Mouse (Mus musculus) intestine, postnatal 0 days (tissue): ENCODE measurements around the gene Gpr68. TPM values are rescaled to one million over a fixed set of nuclear protein-coding genes. Genes with fewer than 3 reads are reported as not detected.

Experiments
- ATAC-seq: fragments of 200-750 bp; cut with Nextera tagmentation; 2 replicates; pipeline ENCODE4 v1.8.0; 2017; ENCODE audit warnings: mild to moderate bottlenecking, moderate TSS enrichment, moderate library complexity
- H3K27ac ChIP-seq: fragments of 300-500 bp; sonication (generic); 2 replicates; pipeline ENCODE4 v1.5.1; 2014; ENCODE audit warnings: mild to moderate bottlenecking, low read depth, low read length, moderate library complexity
- H3K27me3 ChIP-seq: fragments of 300-500 bp; sonication (generic); replicated peaks from 2 replicates; pipeline ENCODE4 v1.6.1; 2014; ENCODE audit warnings: low read length, mixed read lengths; ENCODE audit not compliant: control insufficient read depth, insufficient read depth
- H3K36me3 ChIP-seq: fragments of 300-500 bp; sonication (generic); 2 replicates; pipeline ENCODE4 v1.6.1; 2014; ENCODE audit warnings: mild to moderate bottlenecking, moderate library complexity; ENCODE audit not compliant: control insufficient read depth, insufficient read depth
- H3K4me1 ChIP-seq: fragments of 300-500 bp; sonication (generic); replicated peaks from 2 replicates; pipeline ENCODE4 v1.6.1; 2014; ENCODE audit warnings: antibody characterized with exemption, low read length, mixed read lengths; ENCODE audit not compliant: control insufficient read depth, insufficient read depth
- H3K4me2 ChIP-seq: fragments of 300-500 bp; sonication (generic); replicated peaks from 2 replicates; pipeline ENCODE4 v1.6.1; 2014; ENCODE audit warnings: low read depth, mild to moderate bottlenecking, moderate library complexity
- H3K4me3 ChIP-seq: fragments of 300-500 bp; sonication (generic); 2 replicates; pipeline ENCODE4 v1.5.1; 2014; ENCODE audit warnings: low read depth, low read length
- H3K9ac ChIP-seq: fragments of 300-500 bp; sonication (generic); 2 replicates; pipeline ENCODE4 v1.6.1; 2014; ENCODE audit warnings: mild to moderate bottlenecking, low read depth, low read length
- H3K9me3 ChIP-seq: fragments of 300-500 bp; sonication (generic); 2 replicates; pipeline ENCODE4 v1.6.1; 2016; ENCODE audit warnings: mixed run types; ENCODE audit not compliant: control insufficient read depth
- CTCF ChIP-seq: sonication (generic); IDR thresholded peaks from 2 replicates; pipeline ENCODE4 v1.5.1; 2016; ENCODE audit warnings: low read depth, mild to moderate bottlenecking, control low read depth, antibody characterized with exemption, moderate library complexity
- WGBS: fragments of 180-500 bp; shearing (Covaris S2); extraction: QIAGEN DNeasy Blood & Tissue Kit; methylation state at CpG from one replicate; pipeline ENCODE4 v1.1.7; 2014; 5-methylcytosine and 5-hydroxymethylcytosine counted together
- polyA plus RNA-seq: library from polyadenylated mRNA; unstranded; fragments of >200 nt; fragmentation: Nextera tagmentation; extraction: Ambion mirVana; gene quantifications from 2 replicates; pipeline ENCODE4 v1.2.1, GENCODE M21; 2015

Gpr68 gene
- polyA plus RNA-seq, 1 experiment from 2014 or later, result 0.31 TPM

DNA sequence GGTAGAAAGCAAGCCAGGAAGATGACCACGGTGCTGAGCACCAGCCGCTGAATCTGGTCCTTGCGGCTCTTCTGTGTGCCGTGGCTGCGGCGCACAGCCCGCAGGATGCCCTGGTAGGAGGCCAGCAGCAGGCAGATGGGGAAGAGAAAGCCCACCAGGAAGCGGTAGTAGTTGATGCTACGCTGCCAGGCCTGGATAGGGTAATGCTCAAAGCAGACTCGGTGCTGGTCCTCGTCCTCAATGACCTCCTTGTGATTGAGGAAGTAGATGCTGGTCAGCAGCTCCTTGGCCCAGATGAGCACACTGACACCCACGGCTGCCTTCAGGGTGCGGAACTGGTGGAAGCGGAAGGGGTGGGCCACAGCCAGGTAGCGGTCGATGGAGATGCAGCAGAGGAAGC is 29.4 kb downstream of the Gpr68 start:
- no peak for ATAC-seq
- no peaks in the 10 kb centered on the region for H3K9me3 ChIP-seq
- H3K4me1 ChIP-seq, result no peaks in the 10 kb centered on the region
- no peak overlapping the region for H3K27ac ChIP-seq
- TF ChIP-seq CTCF, result no peak
- H3K36me3 ChIP-seq, result no peaks in the 10 kb centered on the region
- H3K27me3 ChIP-seq, result no peaks in the 10 kb centered on the region
- WGBS, result 88% methylated on average over 16 of the region's 16 CpGs
- H3K4me3 ChIP-seq, result no peak overlapping the region
- no peak overlapping the region for H3K9ac ChIP-seq
- H3K4me2 ChIP-seq, result no peak overlapping the region

DNA sequence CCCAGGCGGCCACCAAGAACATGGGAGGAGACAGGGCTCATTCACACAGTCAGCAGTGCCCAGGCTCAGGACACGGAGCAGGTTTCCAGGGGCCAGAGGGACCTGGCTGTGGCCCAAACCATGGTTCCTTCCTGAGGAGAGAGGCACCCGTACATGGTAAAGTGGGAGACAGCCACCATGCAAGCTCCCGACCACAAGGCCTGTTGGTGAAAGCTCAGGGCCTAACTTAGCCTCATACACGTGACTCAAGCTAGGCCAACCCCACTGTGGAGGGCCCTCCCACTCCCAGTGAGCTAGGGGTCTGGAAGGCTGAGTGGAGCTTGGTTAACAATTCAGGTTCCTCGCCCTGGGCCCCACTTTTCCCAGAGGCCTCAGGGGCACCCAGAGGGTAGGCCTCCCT is 30.1 kb downstream of the Gpr68 start:
- 76% methylated on average over 6 of the region's 6 CpGs for WGBS
- Histone ChIP-seq H3K4me2 (no peak overlapping the region), H3K9ac (no peak overlapping the region), H3K9me3 (no peaks in the 10 kb centered on the region), H3K4me1 (no peaks in the 10 kb centered on the region), H3K27me3 (no peaks in the 10 kb centered on the region), H3K36me3 (no peaks in the 10 kb centered on the region), H3K4me3 (no peak overlapping the region), H3K27ac (no peak overlapping the region)
- TF ChIP-seq CTCF, result no peak
- ATAC-seq, result no peak

- Histone ChIP-seq H3K9me3 (no peaks in the 10 kb centered on the region), H3K36me3 (no peaks in the 10 kb centered on the region), H3K4me2 (no peak overlapping the region), H3K9ac (no peak overlapping the region), H3K27me3 (no peaks in the 10 kb centered on the region), H3K4me3 (no peak overlapping the region), H3K27ac (no peak overlapping the region), H3K4me1 (no peaks in the 10 kb centered on the region)
- TF ChIP-seq CTCF, result no peak
- 75% methylated on average over 4 of the region's 6 CpGs for WGBS
- ATAC-seq, result no peak
These were observed 32.0 kb downstream of the Gpr68 start for GRCm38 (mm10) chr12:100875960-100876359.

GRCm38 (mm10) chr12:100875553-100875952 is 32.4 kb downstream of the Gpr68 start:
- Histone ChIP-seq H3K4me2 (no peak overlapping the region), H3K9ac (no peak overlapping the region), H3K4me1 (no peaks in the 10 kb centered on the region), H3K9me3 (no peaks in the 10 kb centered on the region), H3K4me3 (no peak overlapping the region), H3K27ac (no peak overlapping the region), H3K36me3 (no peaks in the 10 kb centered on the region), H3K27me3 (no peaks in the 10 kb centered on the region)
- TF ChIP-seq CTCF, result no peak
- 32% methylated on average over 3 of the region's 3 CpGs for WGBS
- ATAC-seq, result no peak

DNA sequence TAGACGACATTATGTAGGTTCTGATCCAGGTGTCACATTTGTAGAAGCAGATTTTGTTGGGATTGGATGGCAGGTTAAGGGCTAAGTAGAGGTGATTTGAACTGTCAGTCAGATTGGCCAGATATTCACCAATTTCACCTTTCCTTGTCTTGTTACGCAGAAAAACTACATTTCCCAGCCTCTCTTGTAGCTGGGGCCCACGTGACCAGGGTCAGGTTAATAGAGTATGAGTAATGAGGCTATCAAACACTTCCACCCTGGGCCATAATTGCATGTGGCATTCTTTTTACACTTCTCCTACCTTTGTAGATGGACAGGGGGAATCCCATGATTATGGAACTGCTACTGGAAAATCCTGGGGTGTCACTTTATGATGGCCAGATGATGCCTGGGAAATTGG is 34.4 kb downstream of the Gpr68 start:
- ATAC-seq, result no peak
- H3K4me3 ChIP-seq, result no peak overlapping the region
- no peak for TF ChIP-seq CTCF
- no peak overlapping the region for H3K9ac ChIP-seq
- no peak overlapping the region for H3K4me2 ChIP-seq
- H3K4me1 ChIP-seq, result no peaks in the 10 kb centered on the region
- H3K36me3 ChIP-seq, result no peaks in the 10 kb centered on the region
- H3K9me3 ChIP-seq, result no peaks in the 10 kb centered on the region
- WGBS, result 75% methylated on average over 3 of the region's 3 CpGs
- no peaks in the 10 kb centered on the region for H3K27me3 ChIP-seq
- no peak overlapping the region for H3K27ac ChIP-seq

DNA sequence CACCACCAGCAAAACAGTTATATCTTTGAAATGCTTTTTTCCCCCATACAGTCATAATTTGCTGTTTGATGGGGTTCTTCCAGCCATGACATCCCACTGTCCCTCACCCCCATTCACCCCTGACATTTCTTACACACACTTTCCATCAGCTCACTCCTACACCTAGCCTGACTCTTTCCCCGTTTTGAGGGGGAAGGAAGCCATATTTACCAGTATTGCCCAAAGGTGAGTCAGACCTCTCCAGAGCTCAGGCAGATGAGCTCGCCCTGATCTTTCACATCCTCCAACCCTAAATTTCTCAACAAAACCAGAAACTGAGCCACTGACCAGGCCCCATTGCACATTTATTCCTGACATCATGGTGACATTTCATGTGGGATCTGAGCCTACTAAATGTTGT is 36.2 kb downstream of the Gpr68 start:
- H3K27me3 ChIP-seq, result no peaks in the 10 kb centered on the region
- no peak overlapping the region for H3K4me3 ChIP-seq
- H3K9ac ChIP-seq, result no peak overlapping the region
- no peak for ATAC-seq
- H3K9me3 ChIP-seq, result no peaks in the 10 kb centered on the region
- no peaks in the 10 kb centered on the region for H3K36me3 ChIP-seq
- 75% methylated on average over 2 of the region's 2 CpGs for WGBS
- no peak overlapping the region for H3K4me2 ChIP-seq
- TF ChIP-seq CTCF, result no peak
- no peaks in the 10 kb centered on the region for H3K4me1 ChIP-seq
- no peak overlapping the region for H3K27ac ChIP-seq

GRCm38 (mm10) chr12:100871234-100871633 is 36.8 kb downstream of the Gpr68 start:
- no peak overlapping the region for H3K27ac ChIP-seq
- no peak overlapping the region for H3K4me3 ChIP-seq
- H3K9me3 ChIP-seq, result no peaks in the 10 kb centered on the region
- no peak overlapping the region for H3K9ac ChIP-seq
- no peak for ATAC-seq
- no peaks in the 10 kb centered on the region for H3K27me3 ChIP-seq
- no peak for TF ChIP-seq CTCF
- no peaks in the 10 kb centered on the region for H3K36me3 ChIP-seq
- no peak overlapping the region for H3K4me2 ChIP-seq
- WGBS, result 91% methylated on average over 6 of the region's 6 CpGs
- no peaks in the 10 kb centered on the region for H3K4me1 ChIP-seq
